Mouse (Mus musculus) heart, embryonic 14.5 days (tissue): ENCODE data around the gene Ift46. TPM values are rescaled to one million over a fixed set of nuclear protein-coding genes. Genes with fewer than 3 reads are reported as not detected.

Source experiments
- ATAC-seq: fragments of 200-750 bp; cut with Nextera tagmentation; 2 replicates; pipeline ENCODE4 v1.8.0; 2017; ENCODE audit warnings: low read depth, moderate TSS enrichment; ENCODE audit not compliant: insufficient number of reproducible peaks, insufficient read depth, low FRiP score
- H3K27ac ChIP-seq, 2 experiments: fragments of 200-500 bp in 1 of 2; fragments of 300-500 bp in 1 of 2; sonication (generic) in 1 of 2; replicated peaks in 1 of 2; 2 replicates each; pipeline ENCODE4 v1.5.1; 2012 to 2014; ENCODE audit warnings: low read depth in 2 of 2, low read length in 2 of 2, control low read depth in 1 of 2, mild to moderate bottlenecking in 1 of 2, mixed read lengths in 1 of 2; ENCODE audit not compliant: control insufficient read depth in 1 of 2, insufficient read depth in 1 of 2
- H3K27me3 ChIP-seq: fragments of 300-500 bp; sonication (generic); 2 replicates; pipeline ENCODE4 v1.6.1; 2014; ENCODE audit warnings: mild to moderate bottlenecking, low read length, control low read depth; ENCODE audit not compliant: control insufficient read depth, insufficient read depth
- H3K36me3 ChIP-seq: fragments of 300-500 bp; sonication (generic); 2 replicates; pipeline ENCODE4 v1.6.1; 2014; ENCODE audit warnings: mild to moderate bottlenecking, control low read depth, low read length, mixed read lengths; ENCODE audit not compliant: control insufficient read depth, insufficient read depth
- H3K4me1 ChIP-seq, 2 experiments: fragments of 200-500 bp in 1 of 2; fragments of 300-500 bp in 1 of 2; sonication (generic) in 1 of 2; 2 replicates each; pipeline ENCODE4 v1.6.1; 2012 to 2014; ENCODE audit warnings: low read length in 2 of 2, control low read depth in 1 of 2, mixed read lengths in 1 of 2; ENCODE audit not compliant: control insufficient read depth in 2 of 2, insufficient read depth in 2 of 2
- H3K4me2 ChIP-seq: fragments of 300-500 bp; sonication (generic); 2 replicates; pipeline ENCODE4 v1.6.1; 2014; ENCODE audit warnings: mild to moderate bottlenecking, low read length
- H3K4me3 ChIP-seq, 2 experiments: fragments of 200-500 bp in 1 of 2; fragments of 300-500 bp in 1 of 2; sonication (generic) in 1 of 2; 2 replicates each; pipeline ENCODE4 v1.5.1; 2012 to 2014; ENCODE audit warnings: low read length in 2 of 2, mild to moderate bottlenecking in 2 of 2, control low read depth in 1 of 2, low read depth in 1 of 2, moderate library complexity in 1 of 2; ENCODE audit not compliant: control insufficient read depth in 1 of 2, insufficient read depth in 1 of 2
- H3K9ac ChIP-seq: fragments of 300-500 bp; sonication (generic); 2 replicates; pipeline ENCODE4 v1.6.1; 2014; ENCODE audit warnings: mild to moderate bottlenecking, low read length
- H3K9me3 ChIP-seq: fragments of 300-500 bp; sonication (generic); 2 replicates; pipeline ENCODE4 v1.6.1; 2016; ENCODE audit warnings: low read length, control low read depth; ENCODE audit not compliant: control insufficient read depth
- WGBS: fragments of 180-500 bp; shearing (Covaris S2); extraction: QIAGEN DNeasy Blood & Tissue Kit; methylation state at CpG from one replicate; pipeline ENCODE4 v1.1.7; 2014; 5-methylcytosine and 5-hydroxymethylcytosine counted together
- polyA plus RNA-seq: library from polyadenylated mRNA; unstranded; fragments of >200 nt; fragmentation: Nextera tagmentation; extraction: Ambion mirVana; gene quantifications from 2 replicates; pipeline ENCODE4 v1.2.1, GENCODE M21; 2014

Gene Ift46
- polyA plus RNA-seq, 1 experiment from 2014 or later = 73.8 TPM

GRCm38 (mm10) chr9:44841241-44841640 is 73.5 kb downstream of the Ift46 start:
- peaks cover 94% of the 10 kb centered on the region for H3K36me3 ChIP-seq
- H3K4me3 ChIP-seq = no peak overlapping the region
- H3K4me1 ChIP-seq = peaks cover 0 to 3% of the 10 kb centered on the region in 2 experiments; a peak in 1 of 4 replicates
- H3K9me3 ChIP-seq = no peaks in the 10 kb centered on the region
- no peak overlapping the region for H3K4me2 ChIP-seq
- H3K9ac ChIP-seq = no peak overlapping the region
- no peaks in the 10 kb centered on the region for H3K27me3 ChIP-seq
- no peak overlapping the region for H3K27ac ChIP-seq
- 85% methylated on average over 10 of the region's 10 CpGs for WGBS
- ATAC-seq = no peak

Other genes with a start within 250 kb of the Ift46 start
- not detected in 2 replicates for gene Cxcr5, start 206.0 kb upstream of the Ift46 start, polyA plus RNA-seq
- 12.9 and 14.9 TPM in 2 replicates for gene Ddx6, start 163.0 kb upstream of the Ift46 start, polyA plus RNA-seq
- not detected in 2 replicates for gene Treh, start 94.7 kb upstream of the Ift46 start, polyA plus RNA-seq
- 23.2 and 25.4 TPM in 2 replicates for gene Phldb1, start 32.7 kb upstream of the Ift46 start, polyA plus RNA-seq
- 126 and 131 TPM in 2 replicates for gene Arcn1, start 63 bp upstream of the Ift46 start, polyA plus RNA-seq
- 1.3 and 1.9 TPM in 2 replicates for gene Tmem25, start 31.4 kb downstream of the Ift46 start, polyA plus RNA-seq
- gene Ttc36, start 35.2 kb downstream of the Ift46 start, polyA plus RNA-seq = 1.3 TPM in 1 of 2 replicates, not detected in the other
- gene Kmt2a, start 113.4 kb downstream of the Ift46 start, polyA plus RNA-seq = 9.6 and 10.4 TPM in 2 replicates
- 1,362 and 1,405 TPM in 2 replicates for gene Atp5l, start 152.8 kb downstream of the Ift46 start, polyA plus RNA-seq
- 21.7 and 25.7 TPM in 2 replicates for gene Ube4a, start 197.7 kb downstream of the Ift46 start, polyA plus RNA-seq
- 0.20 TPM in 1 of 2 replicates, not detected in the other for gene Cd3g, start 212.5 kb downstream of the Ift46 start, polyA plus RNA-seq
- not detected in 2 replicates for gene Cd3d, start 213.9 kb downstream of the Ift46 start, polyA plus RNA-seq
- gene Cd3e, start 241.7 kb downstream of the Ift46 start, polyA plus RNA-seq = not detected in 2 replicates